Mouse (Mus musculus) erythroblast, embryonic 14.5 days (primary cell): ENCODE measurements around the gene Fhod1. TPM values are rescaled to one million over a fixed set of nuclear protein-coding genes. Genes with fewer than 3 reads are reported as not detected.

Experiments used
- H3K27me3 ChIP-seq: 2 replicates; pipeline ENCODE4 v1.6.1; 2012; ENCODE audit warnings: inconsistent platforms; ENCODE audit not compliant: control insufficient read depth
- H3K36me3 ChIP-seq: 2 replicates; pipeline ENCODE4 v1.6.1; 2012; ENCODE audit warnings: mild to moderate bottlenecking, inconsistent platforms; ENCODE audit not compliant: control insufficient read depth
- H3K4me1 ChIP-seq: 2 replicates; pipeline ENCODE4 v1.6.1; 2012; ENCODE audit warnings: inconsistent platforms; ENCODE audit not compliant: control insufficient read depth
- H3K4me3 ChIP-seq: replicated peaks from 2 replicates; pipeline ENCODE3; 2012; ENCODE audit warnings: moderate library complexity, mild to moderate bottlenecking, inconsistent platforms
- H3K9me3 ChIP-seq: 2 replicates; pipeline ENCODE4 v1.6.1; 2012; ENCODE audit warnings: low read length, inconsistent platforms, mixed read lengths; ENCODE audit not compliant: control insufficient read depth
- GATA1 ChIP-seq: IDR thresholded peaks from 2 replicates; pipeline ENCODE4 v1.6.1; 2012; ENCODE audit warnings: low read length, inconsistent platforms, mixed read lengths
- TAL1 ChIP-seq: IDR thresholded peaks from 3 replicates; pipeline ENCODE4 v1.6.1; 2012; ENCODE audit warnings: low read length, inconsistent platforms, mixed read lengths
- polyA plus RNA-seq: library from polyadenylated mRNA; stranded (reverse); fragments of >175 nt; gene quantifications from 2 replicates; pipeline ENCODE4 v1.2.3, GENCODE M21; 2012

Gene Fhod1
- polyA plus RNA-seq, 1 experiment, result 0.19 TPM

GRCm38 (mm10) chr8:105311718-105312117, 36.0 kb downstream of the Fhod1 start:
- Histone ChIP-seq H3K4me3 (no peak overlapping the region), H3K36me3 (peaks cover 100% of the 10 kb centered on the region), H3K9me3 (peaks cover 3% of the 10 kb centered on the region), H3K4me1 (peaks cover 71% of the 10 kb centered on the region), H3K27me3 (no peaks in the 10 kb centered on the region)
- TF ChIP-seq GATA1, result peak; percentile 32; the same call in 1 of the 2 replicates
- TF ChIP-seq TAL1, result peak; percentile 47; the same call in 2 of the 3 replicates

- no peak for TF ChIP-seq GATA1
- no peak for TF ChIP-seq TAL1
- Histone ChIP-seq H3K9me3 (peaks cover 3% of the 10 kb centered on the region), H3K4me3 (no peak overlapping the region), H3K4me1 (peaks cover 75% of the 10 kb centered on the region), H3K27me3 (no peaks in the 10 kb centered on the region), H3K36me3 (peaks cover 100% of the 10 kb centered on the region)
These were observed 37.6 kb downstream of the Fhod1 start for GRCm38 (mm10) chr8:105310118-105310517.

GRCm38 (mm10) chr8:105309142-105309847, 38.5 kb downstream of the Fhod1 start:
- H3K36me3 ChIP-seq, result peaks cover 100% of the 10 kb centered on the region

GRCm38 (mm10) chr8:105308428-105308827, 39.3 kb downstream of the Fhod1 start:
- peaks cover 75% of the 10 kb centered on the region for H3K4me1 ChIP-seq
- TF ChIP-seq GATA1 (no peak), TAL1 (no peak)
- H3K27me3 ChIP-seq, result no peaks in the 10 kb centered on the region
- peaks cover 100% of the 10 kb centered on the region for H3K36me3 ChIP-seq
- peaks cover 3% of the 10 kb centered on the region for H3K9me3 ChIP-seq
- H3K4me3 ChIP-seq, result no peak overlapping the region

More at GRCm38 (mm10) chr8:105309142-105309847, 38.5 kb downstream of the Fhod1 start:
- peaks cover 75% of the 10 kb centered on the region for H3K4me1 ChIP-seq
- TF ChIP-seq GATA1, result no peak
- TF ChIP-seq TAL1, result no peak
- peaks cover 3% of the 10 kb centered on the region for H3K9me3 ChIP-seq
- H3K27me3 ChIP-seq, result no peaks in the 10 kb centered on the region
- H3K4me3 ChIP-seq, result no peak overlapping the region

DNA sequence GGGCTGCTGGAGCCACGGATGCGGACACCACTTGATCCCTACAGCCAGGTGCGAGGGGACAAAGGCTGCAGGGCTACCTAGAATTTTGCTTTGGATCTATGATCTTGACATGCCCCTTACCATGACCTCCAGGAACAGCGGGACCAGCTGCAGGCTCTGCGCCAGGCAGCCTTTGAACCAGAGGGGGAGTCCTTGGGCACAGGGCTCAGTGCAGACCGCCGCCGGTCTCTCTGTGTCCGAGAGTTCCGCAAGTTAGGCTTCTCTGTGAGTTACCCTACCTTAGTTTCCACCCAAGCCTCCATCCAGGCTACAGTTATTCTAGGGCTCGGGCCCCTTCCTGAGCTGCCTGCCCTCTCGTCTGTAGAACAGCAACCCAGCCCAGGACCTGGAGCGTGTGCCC, 40.1 kb downstream of the Fhod1 start:
- H3K27me3 ChIP-seq, result no peaks in the 10 kb centered on the region
- H3K36me3 ChIP-seq, result peaks cover 100% of the 10 kb centered on the region
- H3K4me1 ChIP-seq, result peaks cover 75% of the 10 kb centered on the region
- no peak for TF ChIP-seq GATA1
- no peak for TF ChIP-seq TAL1
- H3K4me3 ChIP-seq, result no peak overlapping the region
- peaks cover 3% of the 10 kb centered on the region for H3K9me3 ChIP-seq

GRCm38 (mm10) chr8:105306146-105306691, 41.5 kb downstream of the Fhod1 start:
- TF ChIP-seq TAL1 (no peak), GATA1 (no peak)
- H3K36me3 ChIP-seq, result peaks cover 100% of the 10 kb centered on the region
- no peak overlapping the region for H3K4me3 ChIP-seq
- no peaks in the 10 kb centered on the region for H3K27me3 ChIP-seq
- H3K4me1 ChIP-seq, result peaks cover 73% of the 10 kb centered on the region
- H3K9me3 ChIP-seq, result peaks cover 1% of the 10 kb centered on the region

DNA sequence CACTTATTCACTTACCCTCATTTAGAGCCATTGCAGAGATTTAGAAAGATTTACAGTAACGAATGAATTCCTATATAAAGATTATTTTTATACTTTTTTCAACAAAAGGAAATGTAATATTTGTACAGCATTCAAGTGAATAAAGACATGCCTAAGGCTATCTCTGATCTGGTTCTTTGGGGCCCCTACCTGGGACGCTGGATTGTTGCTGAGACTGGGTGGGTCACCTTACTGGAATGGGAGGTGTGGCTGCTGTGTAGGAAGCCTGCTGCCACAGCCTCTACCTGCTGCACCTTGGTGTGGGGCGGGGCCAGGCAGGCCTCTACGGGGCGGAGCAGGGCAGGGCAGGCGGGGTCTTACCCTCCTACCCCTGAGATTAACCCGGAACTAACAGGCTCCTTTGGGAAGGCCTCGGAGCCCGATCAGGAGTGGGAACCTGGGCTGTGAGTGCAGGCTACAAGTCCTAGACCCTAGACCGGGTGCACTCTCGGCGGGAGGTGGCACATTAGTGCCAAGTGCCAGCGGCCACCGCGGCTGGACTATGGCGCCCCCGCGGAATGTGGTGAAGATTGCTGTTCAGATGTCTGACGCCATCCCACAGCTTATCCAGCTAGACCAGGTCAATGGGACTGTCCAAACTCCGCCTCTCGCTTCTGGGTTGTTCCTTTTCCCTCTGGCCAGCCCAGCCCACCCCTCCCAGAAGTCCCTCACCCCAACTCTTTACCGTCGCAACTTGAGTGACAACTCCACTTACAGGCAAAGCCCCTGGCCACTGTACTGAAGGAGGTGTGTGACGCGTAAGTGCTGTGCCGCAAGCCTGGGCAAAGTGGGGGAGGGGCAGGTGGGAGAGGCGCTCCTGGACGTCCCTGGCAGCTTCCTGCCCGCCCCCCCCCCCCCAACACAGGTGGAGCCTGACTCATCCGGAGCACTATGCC, 42.3 kb downstream of the Fhod1 start, which contains the start of gene Elmo3:
Gene Elmo3 (plus strand): TSS at position 391 of the 935 bp plus-strand sequence.
- H3K9me3 ChIP-seq, result no peaks in the 10 kb centered on the region
- no peaks in the 10 kb centered on the region for H3K27me3 ChIP-seq
- H3K4me1 ChIP-seq, result peaks cover 77% of the 10 kb centered on the region
- TF ChIP-seq GATA1, result no peak
- TF ChIP-seq TAL1, result no peak
- H3K4me3 ChIP-seq, result peak within 1 kb of the TSS; percentile 51
- H3K36me3 ChIP-seq, result peaks cover 100% of the 10 kb centered on the region

GRCm38 (mm10) chr8:105304325-105305210, 43.2 kb downstream of the Fhod1 start:
- TF ChIP-seq GATA1, result no peak
- H3K4me1 ChIP-seq, result peaks cover 80% of the 10 kb centered on the region
- H3K9me3 ChIP-seq, result no peaks in the 10 kb centered on the region
- H3K27me3 ChIP-seq, result no peaks in the 10 kb centered on the region
- peak overlapping the region; percentile 27 for H3K4me3 ChIP-seq
- H3K36me3 ChIP-seq, result peaks cover 100% of the 10 kb centered on the region
